Mouse (Mus musculus) liver, embryonic 11.5 days (tissue): Measurements from ENCODE around the gene Efna2. TPM values are rescaled to one million over a fixed set of nuclear protein-coding genes. Genes with fewer than 3 reads are reported as not detected.

Experiments
- ATAC-seq: fragments of 200-750 bp; cut with Nextera tagmentation; replicated peaks from 2 replicates; pipeline ENCODE4 v1.8.0; 2017; ENCODE audit warnings: moderate number of reproducible peaks, mild to moderate bottlenecking, moderate TSS enrichment, moderate library complexity; ENCODE audit not compliant: low FRiP score
- DNase-seq: peaks from one replicate; pipeline ENCODE4 v3.0.0-alpha.2; 2017; ENCODE audit warnings: low spot score
- H3K27ac ChIP-seq: fragments of 300-500 bp; sonication (generic); 2 replicates; pipeline ENCODE4 v1.5.1; 2014; ENCODE audit warnings: mild to moderate bottlenecking, low read depth, low read length, control low read depth
- H3K27me3 ChIP-seq: fragments of 300-500 bp; sonication (generic); replicated peaks from 2 replicates; pipeline ENCODE4 v1.6.1; 2014; ENCODE audit warnings: low read length, mixed read lengths; ENCODE audit not compliant: control insufficient read depth, insufficient read depth
- H3K36me3 ChIP-seq: fragments of 300-500 bp; sonication (generic); 2 replicates; pipeline ENCODE4 v1.6.1; 2014; ENCODE audit warnings: mild to moderate bottlenecking, low read length, moderate library complexity, mixed read lengths; ENCODE audit not compliant: control insufficient read depth, insufficient read depth
- H3K4me1 ChIP-seq: fragments of 300-500 bp; sonication (generic); replicated peaks from 2 replicates; pipeline ENCODE4 v1.6.1; 2014; ENCODE audit warnings: low read length, mixed read lengths; ENCODE audit not compliant: control insufficient read depth, insufficient read depth
- H3K4me2 ChIP-seq: fragments of 300-500 bp; sonication (generic); 2 replicates; pipeline ENCODE4 v1.6.1; 2014; ENCODE audit warnings: mild to moderate bottlenecking, control low read depth, moderate library complexity
- H3K4me3 ChIP-seq: fragments of 300-500 bp; sonication (generic); 2 replicates; pipeline ENCODE4 v1.5.1; 2014; ENCODE audit warnings: low read depth, low read length, control low read depth
- H3K9ac ChIP-seq: fragments of 300-500 bp; sonication (generic); 2 replicates; pipeline ENCODE4 v1.6.1; 2014; ENCODE audit warnings: low read depth, low read length, control low read depth
- H3K9me3 ChIP-seq: fragments of 300-500 bp; sonication (generic); 2 replicates; pipeline ENCODE4 v1.6.1; 2016; ENCODE audit warnings: low read length, inconsistent platforms, mixed read lengths; ENCODE audit not compliant: control insufficient read depth
- WGBS: fragments of 180-500 bp; shearing (Covaris S2); extraction: QIAGEN DNeasy Blood & Tissue Kit; methylation state at CpG from one replicate; pipeline ENCODE4 v1.1.7; 2014; 5-methylcytosine and 5-hydroxymethylcytosine counted together
- polyA plus RNA-seq: library from polyadenylated mRNA; unstranded; fragments of >200 nt; fragmentation: Nextera tagmentation; extraction: Ambion mirVana; gene quantifications from 2 replicates; pipeline ENCODE4 v1.2.1, GENCODE M21; 2014

Efna2 gene
- polyA plus RNA-seq, result 9.4 and 10.7 TPM in 2 replicates

DNA sequence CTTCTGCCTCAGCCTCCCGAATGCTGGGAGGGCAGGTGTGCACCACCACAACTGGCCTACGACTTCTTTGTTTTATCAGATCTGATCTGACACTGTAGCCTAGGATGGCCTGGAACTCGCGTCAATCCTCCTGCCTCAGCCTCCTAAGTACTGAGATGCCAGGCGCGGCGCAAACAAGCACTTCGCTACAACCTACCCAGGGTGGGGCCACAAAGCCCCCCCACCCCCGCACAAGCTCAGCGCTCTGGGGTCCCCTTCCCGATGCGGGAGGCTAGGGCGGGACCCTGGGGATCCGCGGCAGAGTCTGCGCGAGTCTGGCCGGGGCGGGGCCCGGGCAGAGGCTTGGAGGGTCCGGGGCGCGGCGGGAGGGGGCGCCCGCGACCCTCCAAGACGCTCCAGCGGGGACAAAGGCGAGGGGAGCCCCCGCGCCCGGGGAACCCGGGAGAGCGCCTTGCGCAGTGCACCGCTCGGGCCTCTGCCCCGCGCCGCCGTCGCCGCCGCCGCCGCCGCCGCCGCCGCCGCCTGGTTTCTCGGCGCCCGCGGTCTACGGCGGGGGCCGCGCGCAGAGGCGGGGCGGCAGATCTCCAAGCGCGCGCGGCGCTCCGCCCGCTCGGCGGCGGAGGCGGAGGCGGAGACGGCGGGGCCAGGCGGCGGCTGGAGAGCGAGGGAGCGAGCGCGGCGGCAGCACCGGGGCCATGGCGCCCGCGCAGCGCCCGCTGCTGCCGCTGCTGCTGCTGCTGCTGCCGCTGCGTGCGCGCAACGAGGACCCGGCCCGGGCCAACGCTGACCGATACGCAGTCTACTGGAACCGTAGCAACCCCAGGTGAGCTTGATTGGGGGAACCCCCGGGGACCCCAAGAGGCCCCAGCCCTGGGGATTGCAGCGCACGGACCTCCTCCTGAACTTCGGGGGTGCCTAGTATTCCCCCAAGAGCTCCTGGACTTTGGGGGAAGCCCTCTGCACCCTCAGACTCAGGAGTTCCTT is at the start of gene Efna2:
Gene Efna2 (plus strand): TSS at position 415 of the 984 bp plus-strand sequence.
- H3K27me3 ChIP-seq, result peaks cover 35% of the 10 kb centered on the region
- DNase-seq (no peak), ATAC-seq (peak; percentile 30)
- WGBS, result 3% methylated on average over 77 of the region's 106 CpGs
- H3K4me3 ChIP-seq, result peak within 1 kb of the TSS; percentile 64
- H3K4me1 ChIP-seq, result peaks cover 8% of the 10 kb centered on the region
- no peaks in the 10 kb centered on the region; the same call in 1 of the 2 replicates for H3K36me3 ChIP-seq
- H3K9me3 ChIP-seq, result no peaks in the 10 kb centered on the region
- H3K27ac ChIP-seq, result peak within 1 kb of the TSS; percentile 32; the same call in 1 of the 2 replicates
- peak within 1 kb of the TSS; percentile 76 for H3K4me2 ChIP-seq
- peak within 1 kb of the TSS; percentile 65 for H3K9ac ChIP-seq

DNA sequence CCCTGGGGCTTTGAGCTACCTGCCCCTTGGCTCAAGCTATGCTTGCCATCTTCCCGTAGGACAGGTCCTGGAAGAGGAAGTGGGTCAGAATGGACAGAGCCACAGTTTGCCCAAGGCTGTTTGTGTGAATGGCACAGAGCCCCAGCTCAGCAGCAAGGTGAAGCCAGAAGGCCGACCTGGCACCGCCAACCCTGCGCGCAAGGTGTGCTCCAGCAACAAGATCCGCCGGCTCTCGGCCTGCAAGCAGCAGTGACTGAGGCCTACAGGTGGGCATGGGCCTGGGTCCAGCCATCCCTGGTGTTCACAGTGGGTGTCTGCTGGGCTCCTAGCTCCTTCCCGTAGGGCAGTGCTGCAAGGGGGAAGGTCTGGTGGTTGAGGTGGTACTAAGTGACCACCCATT is 49.4 kb upstream of the Efna2 start:
- Histone ChIP-seq H3K4me3 (no peak overlapping the region), H3K4me1 (peaks cover 14% of the 10 kb centered on the region), H3K36me3 (peaks cover 63% of the 10 kb centered on the region), H3K9me3 (no peaks in the 10 kb centered on the region), H3K9ac (no peak overlapping the region), H3K27me3 (no peaks in the 10 kb centered on the region), H3K27ac (no peak overlapping the region), H3K4me2 (no peak overlapping the region)
- WGBS, result 91% methylated on average over 9 of the region's 9 CpGs
- no peak for DNase-seq
- ATAC-seq, result no peak

DNA sequence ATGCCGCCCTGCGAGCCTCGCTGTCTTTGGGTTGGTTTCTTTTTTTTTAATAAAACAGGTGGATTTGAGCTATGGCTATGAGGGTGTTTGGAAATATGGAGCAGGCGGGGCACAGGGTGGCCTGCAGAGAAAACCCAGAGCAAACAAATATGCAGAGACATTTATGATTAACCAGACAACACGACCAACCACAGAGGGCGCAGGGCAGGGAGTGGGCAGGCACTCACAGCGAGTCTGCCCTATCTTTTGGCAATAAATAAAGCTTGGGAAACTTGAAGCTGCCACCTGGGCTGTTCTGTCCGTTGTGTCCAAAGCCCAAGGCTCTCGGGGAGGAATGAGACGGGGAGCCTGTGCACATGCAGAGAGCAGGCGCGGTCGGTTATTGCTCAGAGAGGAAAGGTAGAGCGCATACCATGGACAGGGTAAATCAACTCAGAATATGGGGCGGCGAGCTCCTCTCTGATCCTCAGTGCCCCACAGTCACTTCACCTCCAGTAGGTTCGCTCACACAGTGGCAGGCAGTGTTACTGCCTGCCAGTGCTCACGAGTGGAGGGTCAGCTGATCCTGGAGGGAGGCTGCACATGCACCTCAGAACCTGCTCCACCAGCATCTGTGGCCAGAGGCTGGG is 48.8 kb upstream of the Efna2 start:
- DNase-seq (no peak), ATAC-seq (no peak)
- no peak overlapping the region; the same call in 1 of the 2 replicates for H3K4me2 ChIP-seq
- H3K4me1 ChIP-seq, result peaks cover 10% of the 10 kb centered on the region
- H3K27me3 ChIP-seq, result peaks cover 1% of the 10 kb centered on the region
- peaks cover 57% of the 10 kb centered on the region for H3K36me3 ChIP-seq
- WGBS, result 77% methylated on average over 18 of the region's 18 CpGs
- no peaks in the 10 kb centered on the region for H3K9me3 ChIP-seq
- H3K9ac ChIP-seq, result no peak overlapping the region
- no peak overlapping the region for H3K4me3 ChIP-seq
- H3K27ac ChIP-seq, result no peak overlapping the region

DNA sequence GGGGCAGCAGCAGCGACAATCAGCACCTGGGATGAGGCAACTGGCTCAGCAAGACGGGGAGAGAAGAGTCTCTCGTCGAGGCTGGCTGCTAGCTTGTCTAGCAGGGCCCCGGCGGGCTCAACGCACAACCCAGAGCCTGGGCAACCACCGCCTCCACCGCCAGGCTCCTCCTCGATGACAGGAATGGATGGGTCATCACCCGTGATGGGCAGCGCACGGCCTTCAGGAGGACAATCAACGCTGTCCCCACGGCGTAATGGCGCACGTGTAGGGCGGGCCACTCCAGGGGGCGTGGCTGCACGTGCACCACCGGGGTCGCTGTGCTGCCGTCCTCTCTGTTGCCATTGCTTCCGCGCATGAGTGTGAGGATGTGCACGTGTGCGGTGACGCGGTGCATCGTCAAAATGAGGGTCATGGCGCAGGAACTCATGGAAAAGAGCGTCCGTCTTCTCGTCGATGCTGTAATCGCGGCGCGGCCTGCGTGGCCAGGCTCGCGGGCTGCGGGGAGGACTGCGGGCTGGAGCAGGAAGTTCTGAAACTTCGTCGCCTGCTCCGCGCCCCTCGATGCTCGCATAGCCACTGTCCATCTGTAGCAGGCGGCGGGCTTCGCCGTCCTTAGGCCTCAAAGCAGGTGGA is 47.8 kb upstream of the Efna2 start:
- H3K9ac ChIP-seq, result no peak overlapping the region
- ATAC-seq (0 out of 2 replicates have a peak, but pooled peaks have one; percentile 25), DNase-seq (no peak)
- 27% methylated on average over 54 of the region's 55 CpGs for WGBS
- H3K27me3 ChIP-seq, result peaks cover 10% of the 10 kb centered on the region
- no peak overlapping the region; the same call in 1 of the 2 replicates for H3K4me3 ChIP-seq
- peaks cover 48% of the 10 kb centered on the region for H3K36me3 ChIP-seq
- peaks cover 11% of the 10 kb centered on the region for H3K4me1 ChIP-seq
- peak overlapping the region; percentile 27 for H3K4me2 ChIP-seq
- H3K27ac ChIP-seq, result no peak overlapping the region
- no peaks in the 10 kb centered on the region for H3K9me3 ChIP-seq

DNA sequence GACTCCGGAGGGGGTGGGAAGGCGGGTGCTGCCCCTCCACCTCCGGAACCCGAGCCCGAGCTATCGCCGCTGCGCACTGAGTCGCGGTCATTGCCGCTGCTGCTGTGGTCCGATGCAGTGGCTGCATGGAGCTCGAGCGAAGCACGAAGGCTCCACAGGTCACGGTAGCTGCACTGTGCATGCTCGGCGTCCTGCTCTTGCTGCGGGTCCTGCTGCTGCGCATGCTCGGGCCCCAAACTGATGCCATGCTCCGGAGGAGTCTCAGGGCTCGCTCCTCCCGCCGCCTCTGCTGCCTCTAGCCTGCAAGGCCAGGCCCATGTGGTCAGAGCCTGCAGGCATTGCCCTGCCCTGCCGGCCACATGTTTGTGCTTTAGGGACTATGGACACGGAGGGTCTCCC is 47.3 kb upstream of the Efna2 start:
- WGBS, result 51% methylated on average over 27 of the region's 27 CpGs
- H3K9ac ChIP-seq, result no peak overlapping the region
- peaks cover 16% of the 10 kb centered on the region for H3K4me1 ChIP-seq
- DNase-seq, result no peak
- peaks cover 42% of the 10 kb centered on the region for H3K36me3 ChIP-seq
- H3K4me3 ChIP-seq, result no peak overlapping the region
- peak overlapping the region; percentile 27 for H3K4me2 ChIP-seq
- no peaks in the 10 kb centered on the region for H3K9me3 ChIP-seq
- ATAC-seq, result no peak
- H3K27ac ChIP-seq, result no peak overlapping the region
- peaks cover 15% of the 10 kb centered on the region for H3K27me3 ChIP-seq

DNA sequence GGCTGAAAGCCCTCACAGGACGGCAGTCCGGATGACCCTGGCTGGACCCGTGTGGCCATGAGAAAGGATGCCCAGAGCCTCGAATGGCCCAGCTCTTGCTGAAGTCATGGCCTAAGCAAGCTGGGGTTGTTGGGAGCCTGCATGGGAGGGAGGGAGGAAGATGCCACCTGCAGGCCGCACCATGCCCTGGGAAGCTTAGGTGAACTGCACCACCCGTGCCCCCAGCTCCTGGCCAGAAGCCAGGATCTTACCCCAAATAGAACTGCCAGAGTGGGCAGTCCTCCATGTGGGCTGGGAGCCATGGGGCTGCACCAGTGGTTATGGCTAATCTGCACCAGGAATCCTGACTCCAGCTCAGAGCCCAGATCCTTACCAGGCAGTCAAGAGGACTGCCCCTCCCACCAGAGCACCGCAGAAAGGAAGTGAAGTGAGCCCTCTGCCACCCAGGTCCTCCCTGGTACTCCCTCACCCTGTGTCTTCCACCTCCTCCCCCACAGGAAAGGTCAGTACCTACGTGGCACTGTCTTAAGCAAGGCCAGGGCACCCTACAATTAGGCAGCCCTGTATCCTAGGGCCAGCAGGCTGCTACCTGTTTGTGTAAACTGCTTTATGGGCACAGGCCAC is 45.9 kb upstream of the Efna2 start:
- DNase-seq (no peak), ATAC-seq (no peak)
- Histone ChIP-seq H3K4me3 (no peak overlapping the region), H3K27me3 (peaks cover 27% of the 10 kb centered on the region), H3K4me2 (no peak overlapping the region), H3K27ac (no peak overlapping the region), H3K9ac (no peak overlapping the region), H3K9me3 (no peaks in the 10 kb centered on the region), H3K36me3 (peaks cover 29% of the 10 kb centered on the region), H3K4me1 (peaks cover 30% of the 10 kb centered on the region)
- 77% methylated on average over 8 of the region's 8 CpGs for WGBS

DNA sequence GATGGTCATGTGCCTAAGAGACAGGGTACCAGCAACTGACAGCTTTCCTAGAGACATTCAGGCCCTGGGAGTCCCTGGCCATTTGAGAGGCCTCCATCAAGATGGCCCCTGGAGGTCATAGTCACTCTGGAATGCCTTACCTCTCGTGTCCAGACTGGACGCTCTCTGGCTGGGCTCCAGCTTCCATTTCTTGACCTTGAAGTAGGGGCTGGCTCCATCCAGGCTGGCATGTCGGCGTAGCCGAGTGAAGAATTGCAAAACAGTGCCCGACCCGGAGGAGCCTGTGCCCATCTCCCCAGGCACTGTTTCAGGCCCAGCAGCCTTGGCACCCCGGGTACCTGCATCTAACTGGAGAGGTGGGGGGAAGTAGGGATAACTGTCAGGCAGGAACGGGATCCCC is 44.9 kb upstream of the Efna2 start:
- Histone ChIP-seq H3K4me3 (no peak overlapping the region), H3K4me1 (peaks cover 36% of the 10 kb centered on the region), H3K27me3 (peaks cover 33% of the 10 kb centered on the region), H3K36me3 (peaks cover 18% of the 10 kb centered on the region; the same call in 1 of the 2 replicates), H3K9ac (no peak overlapping the region), H3K27ac (no peak overlapping the region), H3K9me3 (no peaks in the 10 kb centered on the region), H3K4me2 (no peak overlapping the region)
- 88% methylated on average over 9 of the region's 9 CpGs for WGBS
- no peak for DNase-seq
- ATAC-seq, result no peak

DNA sequence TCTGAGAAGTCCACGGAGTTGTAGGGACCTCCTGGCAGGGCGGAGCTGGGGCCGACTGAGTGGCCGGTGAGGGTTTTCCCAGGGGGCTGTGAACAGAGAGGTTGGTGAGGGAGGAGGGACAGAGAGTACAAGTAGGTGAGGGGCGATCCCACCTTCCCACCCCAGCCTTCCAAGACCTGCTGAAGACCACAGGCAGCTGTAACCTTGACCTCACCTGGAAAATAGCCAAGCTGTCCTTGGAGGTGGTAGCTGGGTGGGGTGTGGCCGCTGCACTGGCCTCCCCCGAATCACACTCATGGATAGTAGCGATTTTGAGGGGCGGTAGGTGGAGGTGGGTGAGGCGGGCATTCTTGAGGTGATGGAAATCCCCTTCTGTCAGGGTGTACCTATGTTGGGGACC is 44.1 kb upstream of the Efna2 start:
- ATAC-seq (no peak), DNase-seq (no peak)
- Histone ChIP-seq H3K27me3 (peaks cover 34% of the 10 kb centered on the region), H3K4me3 (no peak overlapping the region), H3K9me3 (no peaks in the 10 kb centered on the region), H3K4me2 (no peak overlapping the region), H3K9ac (no peak overlapping the region), H3K4me1 (peaks cover 37% of the 10 kb centered on the region), H3K36me3 (peaks cover 11% of the 10 kb centered on the region; the same call in 1 of the 2 replicates), H3K27ac (no peak overlapping the region)
- WGBS, result 82% methylated on average over 10 of the region's 10 CpGs
